Mouse (Mus musculus) hindbrain, postnatal 0 days (tissue): ENCODE results near the gene Washc1. TPM values are rescaled to one million over a fixed set of nuclear protein-coding genes. Genes with fewer than 3 reads are reported as not detected.

Source experiments
- ATAC-seq: fragments of 200-750 bp; cut with Nextera tagmentation; 2 replicates; pipeline ENCODE4 v1.8.0; 2017; ENCODE audit warnings: mild to moderate bottlenecking, moderate TSS enrichment, moderate library complexity
- DNase-seq: peaks from one replicate; pipeline ENCODE4 v3.0.0-alpha.2; 2015; ENCODE audit warnings: low spot score
- H3K27ac ChIP-seq: fragments of 300-500 bp; sonication (generic); 2 replicates; pipeline ENCODE4 v1.5.1; 2014; ENCODE audit warnings: mild to moderate bottlenecking
- H3K27me3 ChIP-seq: fragments of 300-500 bp; sonication (generic); 2 replicates; pipeline ENCODE4 v1.6.1; 2014; ENCODE audit warnings: low read length, mixed read lengths; ENCODE audit not compliant: insufficient read depth
- H3K36me3 ChIP-seq: fragments of 300-500 bp; sonication (generic); 2 replicates; pipeline ENCODE4 v1.6.1; 2014; ENCODE audit warnings: low read length, mixed read lengths; ENCODE audit not compliant: insufficient read depth
- H3K4me1 ChIP-seq: fragments of 300-500 bp; sonication (generic); 2 replicates; pipeline ENCODE4 v1.6.1; 2014; ENCODE audit warnings: antibody characterized with exemption, low read length, mixed read lengths; ENCODE audit not compliant: insufficient read depth
- H3K4me2 ChIP-seq: fragments of 300-500 bp; sonication (generic); 2 replicates; pipeline ENCODE4 v1.6.1; 2014; ENCODE audit warnings: low read depth, mild to moderate bottlenecking, low read length, moderate library complexity, mixed read lengths
- H3K4me3 ChIP-seq: fragments of 300-500 bp; sonication (generic); 2 replicates; pipeline ENCODE4 v1.5.1; 2014; ENCODE audit warnings: low read length
- H3K9ac ChIP-seq: fragments of 300-500 bp; sonication (generic); replicated peaks from 2 replicates; pipeline ENCODE4 v1.6.1; 2014; ENCODE audit warnings: mild to moderate bottlenecking, low read length, moderate library complexity, mixed read lengths
- H3K9me3 ChIP-seq: fragments of 300-500 bp; sonication (generic); 2 replicates; pipeline ENCODE4 v1.6.1; 2016; ENCODE audit warnings: low read length, mixed read lengths
- CTCF ChIP-seq: IDR thresholded peaks from 2 replicates; pipeline ENCODE4 v1.5.1; 2016; ENCODE audit warnings: antibody characterized with exemption, control low read depth, low read depth
- WGBS: fragments of 180-500 bp; shearing (Covaris S2); extraction: QIAGEN DNeasy Blood & Tissue Kit; methylation state at CpG from one replicate; pipeline ENCODE4 v1.1.7; 2014; 5-methylcytosine and 5-hydroxymethylcytosine counted together
- polyA plus RNA-seq: library from polyadenylated mRNA; unstranded; fragments of >200 nt; fragmentation: Nextera tagmentation; extraction: Ambion mirVana; gene quantifications from 2 replicates; pipeline ENCODE4 v1.2.1, GENCODE M21; 2015
- total RNA-seq: library from RNA; depleted of rRNA; stranded (reverse); fragments of >200 nt; gene quantifications from 2 replicates; pipeline ENCODE4 v1.2.3, GENCODE M21; 2014

Gene Washc1
- total and polyA plus RNA-seq, 2 experiments from 2014 or later: 41.4 to 61.5 TPM

DNA sequence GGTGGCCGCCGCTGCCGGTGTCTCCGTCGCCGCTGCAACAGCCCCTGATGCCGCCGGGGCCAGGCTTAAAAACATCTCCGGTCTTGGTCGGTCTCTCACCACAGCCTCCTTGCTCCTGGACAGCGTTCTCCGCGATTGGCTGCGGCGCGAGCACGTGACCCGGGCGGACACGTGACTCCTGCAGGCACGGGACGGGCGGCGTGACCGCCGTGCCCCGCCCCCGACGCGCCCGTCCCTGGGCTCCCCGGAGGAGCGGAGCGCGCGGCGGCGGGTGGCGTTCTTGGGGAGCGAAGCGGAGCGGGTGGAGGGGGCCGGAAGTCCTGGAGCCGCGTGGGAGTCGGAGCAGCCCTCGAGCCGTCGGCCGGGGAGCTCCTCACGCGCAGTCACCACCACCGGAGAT lies 34.4 kb upstream of the Washc1 start, which contains the start of gene Ankrd12:
Ankrd12 (minus strand) TSS at position 156 of the 400 bp plus-strand sequence.
- under 1% methylated on average over 49 of the region's 53 CpGs for WGBS
- no peaks in the 10 kb centered on the region for H3K27me3 ChIP-seq
- ATAC-seq: peak; percentile 99

DNA sequence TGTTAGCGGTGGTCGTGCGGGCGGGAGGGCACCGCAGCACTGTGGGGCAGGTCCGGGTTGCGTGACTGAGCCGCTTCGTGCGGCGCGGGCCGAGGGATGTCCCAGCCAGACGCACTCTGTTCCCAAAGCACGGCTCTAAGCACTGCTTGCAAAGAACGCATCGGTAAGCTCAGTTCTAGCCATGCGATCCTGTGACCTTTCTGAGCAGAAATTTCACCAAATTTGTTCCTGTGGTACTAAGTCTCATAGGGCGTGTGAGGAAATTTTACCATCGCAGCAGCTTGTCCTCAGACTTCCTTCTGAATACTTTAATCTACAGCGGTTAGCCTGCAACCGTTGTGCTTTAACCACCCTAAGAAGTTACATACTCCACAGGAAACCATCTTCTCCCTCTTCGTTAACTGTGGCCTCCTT lies 33.9 kb upstream of the Washc1 start:
- no peak for TF ChIP-seq CTCF
- H3K27ac ChIP-seq: peak overlapping the region; percentile 98
- ATAC-seq (no peak; the same call in 1 of the 2 replicates), DNase-seq (no peak)
- H3K36me3 ChIP-seq: peaks cover 4% of the 10 kb centered on the region; the same call in 1 of the 2 replicates
- WGBS: under 1% methylated on average over 23 of the region's 23 CpGs
- H3K4me3 ChIP-seq: peak overlapping the region; percentile 95
- peak overlapping the region; percentile 76 for H3K4me2 ChIP-seq
- H3K27me3 ChIP-seq: no peaks in the 10 kb centered on the region
- peaks cover 5% of the 10 kb centered on the region; the same call in 1 of the 2 replicates for H3K4me1 ChIP-seq
- H3K9ac ChIP-seq: peak overlapping the region; percentile 92
- H3K9me3 ChIP-seq: no peaks in the 10 kb centered on the region

More for the DNA sequence above, 34.4 kb upstream of the Washc1 start, which contains the start of gene Ankrd12:
- H3K27ac ChIP-seq: peak within 1 kb of the TSS; percentile 98
- H3K4me3 ChIP-seq: peak within 1 kb of the TSS; percentile 95
- peak within 1 kb of the TSS; percentile 76 for H3K4me2 ChIP-seq
- peaks cover 4% of the 10 kb centered on the region; the same call in 1 of the 2 replicates for H3K36me3 ChIP-seq
- no peaks in the 10 kb centered on the region for H3K9me3 ChIP-seq
- TF ChIP-seq CTCF: no peak
- peak; percentile 97 for DNase-seq
- peak within 1 kb of the TSS; percentile 92 for H3K9ac ChIP-seq
- H3K4me1 ChIP-seq: peaks cover 5% of the 10 kb centered on the region; the same call in 1 of the 2 replicates

DNA sequence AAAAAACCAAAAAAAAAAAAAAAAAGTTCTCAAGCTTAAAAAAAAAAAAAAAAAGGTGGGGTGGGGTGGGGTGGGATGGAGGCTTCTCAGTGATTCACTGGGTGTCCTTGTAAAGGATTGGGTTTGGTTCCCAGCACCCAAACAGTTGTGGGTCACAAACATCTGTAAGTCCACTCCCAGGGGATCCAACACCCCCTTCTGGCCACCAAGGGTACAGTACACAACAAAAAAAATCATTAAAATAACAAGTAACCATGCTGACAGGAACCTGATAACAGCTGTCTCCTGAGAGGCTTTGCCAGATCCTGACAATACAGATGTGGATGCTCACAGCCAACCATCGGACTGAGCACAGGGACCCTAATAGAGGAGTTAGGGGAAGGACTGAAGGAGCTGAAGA lies 26.9 kb upstream of the Washc1 start:
- Histone ChIP-seq H3K4me2 (no peak overlapping the region), H3K36me3 (peaks cover 3% of the 10 kb centered on the region; the same call in 1 of the 2 replicates), H3K9ac (no peak overlapping the region), H3K27me3 (no peaks in the 10 kb centered on the region), H3K27ac (no peak overlapping the region), H3K4me1 (no peaks in the 10 kb centered on the region), H3K4me3 (no peak overlapping the region), H3K9me3 (no peaks in the 10 kb centered on the region)
- no peak for ATAC-seq
- peak; percentile 13; the same call in 1 of the 2 replicates for TF ChIP-seq CTCF
- no peak for DNase-seq
- 79% methylated on average over 1 of the region's 1 CpGs for WGBS

DNA sequence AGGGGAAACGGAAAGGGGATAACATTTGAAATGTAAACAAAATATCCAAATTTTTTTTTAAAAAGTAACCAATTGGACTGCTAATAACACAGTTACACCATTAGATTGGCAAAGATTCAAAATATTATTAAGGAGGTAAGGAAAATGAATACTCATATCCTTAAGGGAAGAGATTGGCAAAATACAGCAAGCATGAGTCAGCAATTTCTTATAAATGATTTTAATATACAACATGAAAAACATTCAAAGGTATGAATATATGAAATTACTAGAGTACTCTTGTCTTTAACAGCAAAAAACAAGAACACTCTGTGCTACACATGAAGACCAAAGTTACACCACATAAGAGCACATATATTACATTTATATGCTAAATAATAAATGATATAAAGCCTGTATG lies 26.3 kb upstream of the Washc1 start:
- ATAC-seq (no peak), DNase-seq (no peak)
- no peaks in the 10 kb centered on the region for H3K27me3 ChIP-seq
- H3K4me3 ChIP-seq: no peak overlapping the region
- no peaks in the 10 kb centered on the region for H3K4me1 ChIP-seq
- no peaks in the 10 kb centered on the region for H3K9me3 ChIP-seq
- no peak overlapping the region for H3K27ac ChIP-seq
- H3K4me2 ChIP-seq: no peak overlapping the region
- 100% methylated on average over 1 of the region's 1 CpGs for WGBS
- H3K9ac ChIP-seq: no peak overlapping the region
- TF ChIP-seq CTCF: no peak
- peaks cover 3% of the 10 kb centered on the region; the same call in 1 of the 2 replicates for H3K36me3 ChIP-seq

DNA sequence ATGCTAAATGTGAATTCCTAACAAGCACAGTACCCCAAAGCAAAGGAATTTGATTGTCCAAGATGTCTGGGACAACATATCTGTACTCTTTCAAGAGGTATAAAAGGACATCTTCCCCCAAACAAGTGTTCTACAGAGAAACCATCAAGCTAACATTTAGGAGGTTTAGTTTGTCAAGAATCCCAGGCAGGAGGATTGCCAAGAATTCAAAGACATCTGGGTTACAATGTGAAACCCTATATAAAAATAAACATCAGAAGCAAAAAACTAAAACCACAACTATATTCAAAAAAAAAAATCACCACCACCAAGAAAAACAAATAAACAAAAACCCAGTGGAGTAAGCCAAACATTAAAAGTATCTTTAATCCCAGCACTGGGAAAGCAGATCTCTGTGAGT lies 21.1 kb upstream of the Washc1 start:
- peaks cover 3% of the 10 kb centered on the region; the same call in 1 of the 2 replicates for H3K36me3 ChIP-seq
- ATAC-seq: no peak

DNA sequence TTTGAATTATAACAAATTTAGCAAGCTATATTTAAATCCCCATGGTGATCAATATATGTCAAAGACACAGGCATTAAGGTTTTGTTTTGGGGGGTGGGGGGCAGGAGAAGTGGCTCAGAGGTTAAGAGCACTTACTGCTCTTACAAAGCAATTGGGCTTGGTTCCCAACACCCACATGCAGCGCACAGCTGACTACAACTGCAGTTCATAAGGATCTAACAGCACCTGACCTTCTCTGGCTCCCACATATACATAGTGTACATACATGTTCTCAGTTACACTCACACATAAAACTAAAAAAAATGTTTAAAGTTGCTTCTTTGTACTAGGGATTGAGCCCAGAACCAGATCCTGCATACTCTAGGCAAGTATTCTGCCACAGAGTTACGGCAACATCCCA lies 20.0 kb upstream of the Washc1 start:
- TF ChIP-seq CTCF: no peak
- Histone ChIP-seq H3K27ac (no peak overlapping the region), H3K4me2 (no peak overlapping the region), H3K27me3 (no peaks in the 10 kb centered on the region), H3K9ac (no peak overlapping the region), H3K4me3 (no peak overlapping the region), H3K9me3 (no peaks in the 10 kb centered on the region), H3K36me3 (no peaks in the 10 kb centered on the region; the same call in 1 of the 2 replicates), H3K4me1 (no peaks in the 10 kb centered on the region)
- DNase-seq (no peak), ATAC-seq (no peak)
- WGBS: 90% methylated on average over 2 of the region's 2 CpGs

More for the DNA sequence above, 21.1 kb upstream of the Washc1 start:
- H3K4me2 ChIP-seq: no peak overlapping the region
- H3K9ac ChIP-seq: no peak overlapping the region
- no peak overlapping the region for H3K27ac ChIP-seq
- no peak overlapping the region for H3K4me3 ChIP-seq
- H3K9me3 ChIP-seq: no peaks in the 10 kb centered on the region
- no peak for TF ChIP-seq CTCF
- no peak for DNase-seq
- no peaks in the 10 kb centered on the region for H3K27me3 ChIP-seq
- H3K4me1 ChIP-seq: no peaks in the 10 kb centered on the region

DNA sequence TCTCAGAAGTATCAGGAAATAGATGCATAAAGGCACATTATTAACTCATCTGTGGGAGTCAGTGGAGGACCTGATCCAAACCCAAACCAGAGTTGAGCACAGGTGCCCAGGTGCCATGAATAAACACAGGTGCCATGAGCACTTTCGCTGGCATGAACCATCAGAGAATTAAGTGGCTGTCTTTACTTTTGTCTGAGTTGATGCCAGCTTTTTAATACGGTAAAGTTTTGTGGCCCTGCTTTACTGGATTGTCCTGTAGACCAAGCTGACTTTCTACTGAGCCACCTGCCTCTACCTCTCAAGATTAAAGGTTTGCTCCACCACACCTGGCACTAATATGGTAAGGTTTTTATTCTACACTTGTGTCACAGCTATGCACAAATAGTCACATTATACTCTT lies 19.3 kb upstream of the Washc1 start:
- H3K27me3 ChIP-seq: no peaks in the 10 kb centered on the region
- DNase-seq (no peak), ATAC-seq (no peak)
- no peaks in the 10 kb centered on the region for H3K9me3 ChIP-seq
- no peak overlapping the region for H3K27ac ChIP-seq
- no peaks in the 10 kb centered on the region for H3K36me3 ChIP-seq
- H3K4me2 ChIP-seq: no peak overlapping the region
- H3K4me1 ChIP-seq: no peaks in the 10 kb centered on the region
- WGBS: 89% methylated on average over 2 of the region's 2 CpGs
- no peak overlapping the region for H3K9ac ChIP-seq
- no peak for TF ChIP-seq CTCF
- no peak overlapping the region for H3K4me3 ChIP-seq
